Mouse (Mus musculus): ENCODE results near the gene Gm17622. TPM values are rescaled to one million over a fixed set of nuclear protein-coding genes. Genes with fewer than 3 reads are reported as not detected.

Gm17622 gene
- polyA plus RNA-seq, 1 experiment from 2014 or later = not detected

GRCm38 (mm10) chr13:96511893-96512292 lies 21.4 kb downstream of the Gm17622 start:
- Histone ChIP-seq H3K4me3 (no peak overlapping the region), H3K27ac (replicated peaks) (no peak overlapping the region), H3K4me2 (no peak overlapping the region), H3K36me3 (no peaks in the 10 kb centered on the region), H3K27me3 (no peaks in the 10 kb centered on the region), H3K9me3 (no peaks in the 10 kb centered on the region), H3K4me1 (replicated peaks) (0 out of 2 replicates have a peak, but pooled peaks cover 3% of the 10 kb centered on the region), H3K9ac (no peak overlapping the region)
- 76% methylated on average over 5 of the region's 5 CpGs for WGBS
- no peak for ATAC-seq (ENCODE audit: low read depth)

GRCm38 (mm10) chr13:96514154-96514942 lies 23.8 kb downstream of the Gm17622 start:
- no peaks in the 10 kb centered on the region for H3K9me3 ChIP-seq
- no peaks in the 10 kb centered on the region for H3K36me3 ChIP-seq
- no peak overlapping the region for H3K9ac ChIP-seq
- H3K27me3 ChIP-seq = no peaks in the 10 kb centered on the region
- no peak for ATAC-seq (ENCODE audit: low read depth)
- no peak overlapping the region for H3K4me2 ChIP-seq
- 86% methylated on average over 5 of the region's 5 CpGs for WGBS
- no peak overlapping the region for H3K27ac ChIP-seq (replicated peaks)
- 0 out of 2 replicates have a peak, but pooled peaks cover 3% of the 10 kb centered on the region for H3K4me1 ChIP-seq (replicated peaks)
- no peak overlapping the region for H3K4me3 ChIP-seq

- no peaks in the 10 kb centered on the region for H3K9me3 ChIP-seq
- H3K36me3 ChIP-seq = no peaks in the 10 kb centered on the region
- H3K27me3 ChIP-seq = no peaks in the 10 kb centered on the region
- H3K4me2 ChIP-seq = no peak overlapping the region
- H3K27ac ChIP-seq (replicated peaks) = no peak overlapping the region
- ATAC-seq (ENCODE audit: low read depth) = no peak
- 94% methylated on average over 9 of the region's 9 CpGs for WGBS
- H3K9ac ChIP-seq = no peak overlapping the region
- no peak overlapping the region for H3K4me3 ChIP-seq
- H3K4me1 ChIP-seq (replicated peaks) = 0 out of 2 replicates have a peak, but pooled peaks cover 3% of the 10 kb centered on the region
Observed at GRCm38 (mm10) chr13:96516249-96516648, 25.7 kb downstream of the Gm17622 start.

GRCm38 (mm10) chr13:96517335-96517734 lies 26.8 kb downstream of the Gm17622 start:
- H3K4me2 ChIP-seq = no peak overlapping the region
- H3K36me3 ChIP-seq = no peaks in the 10 kb centered on the region
- 98% methylated on average over 2 of the region's 2 CpGs for WGBS
- no peak overlapping the region for H3K4me3 ChIP-seq
- H3K9ac ChIP-seq = no peak overlapping the region
- no peak overlapping the region for H3K27ac ChIP-seq (replicated peaks)
- no peaks in the 10 kb centered on the region for H3K27me3 ChIP-seq
- no peak for ATAC-seq (ENCODE audit: low read depth)
- H3K9me3 ChIP-seq = no peaks in the 10 kb centered on the region
- no peaks in the 10 kb centered on the region for H3K4me1 ChIP-seq (replicated peaks)

- H3K4me1 ChIP-seq (replicated peaks) = no peaks in the 10 kb centered on the region
- no peak overlapping the region for H3K4me3 ChIP-seq
- no peak overlapping the region for H3K9ac ChIP-seq
- no peak for ATAC-seq (ENCODE audit: low read depth)
- H3K36me3 ChIP-seq = no peaks in the 10 kb centered on the region
- H3K9me3 ChIP-seq = no peaks in the 10 kb centered on the region
- 92% methylated on average over 3 of the region's 3 CpGs for WGBS
- no peak overlapping the region for H3K27ac ChIP-seq (replicated peaks)
- H3K27me3 ChIP-seq = no peaks in the 10 kb centered on the region
- H3K4me2 ChIP-seq = no peak overlapping the region
Observed at GRCm38 (mm10) chr13:96521294-96521693, 30.8 kb downstream of the Gm17622 start.

GRCm38 (mm10) chr13:96527022-96527421 lies 36.5 kb downstream of the Gm17622 start:
- Histone ChIP-seq H3K9me3 (no peaks in the 10 kb centered on the region), H3K27me3 (no peaks in the 10 kb centered on the region), H3K27ac (replicated peaks) (no peak overlapping the region), H3K4me2 (no peak overlapping the region), H3K36me3 (no peaks in the 10 kb centered on the region), H3K4me3 (no peak overlapping the region), H3K4me1 (replicated peaks) (no peaks in the 10 kb centered on the region), H3K9ac (no peak overlapping the region)
- no peak for ATAC-seq (ENCODE audit: low read depth)
- WGBS = 95% methylated on average over 3 of the region's 3 CpGs

- 87% methylated on average over 11 of the region's 11 CpGs for WGBS
Observed at GRCm38 (mm10) chr13:96527856-96528255, 37.3 kb downstream of the Gm17622 start.

GRCm38 (mm10) chr13:96528776-96529175 lies 38.2 kb downstream of the Gm17622 start:
- H3K4me3 ChIP-seq = no peak overlapping the region
- H3K27ac ChIP-seq (replicated peaks) = no peak overlapping the region
- H3K27me3 ChIP-seq = no peaks in the 10 kb centered on the region
- H3K4me2 ChIP-seq = no peak overlapping the region
- 94% methylated on average over 3 of the region's 3 CpGs for WGBS
- H3K9ac ChIP-seq = no peak overlapping the region
- no peaks in the 10 kb centered on the region for H3K36me3 ChIP-seq
- no peaks in the 10 kb centered on the region for H3K9me3 ChIP-seq
- ATAC-seq (ENCODE audit: low read depth) = no peak
- H3K4me1 ChIP-seq (replicated peaks) = no peaks in the 10 kb centered on the region

More at GRCm38 (mm10) chr13:96527856-96528255, 37.3 kb downstream of the Gm17622 start:
- H3K4me3 ChIP-seq = no peak overlapping the region
- H3K27ac ChIP-seq (replicated peaks) = no peak overlapping the region
- H3K27me3 ChIP-seq = no peaks in the 10 kb centered on the region
- H3K36me3 ChIP-seq = no peaks in the 10 kb centered on the region
- no peaks in the 10 kb centered on the region for H3K4me1 ChIP-seq (replicated peaks)
- no peak for ATAC-seq (ENCODE audit: low read depth)
- H3K9ac ChIP-seq = no peak overlapping the region
- no peak overlapping the region for H3K4me2 ChIP-seq
- H3K9me3 ChIP-seq = no peaks in the 10 kb centered on the region

GRCm38 (mm10) chr13:96529542-96529941 lies 39.0 kb downstream of the Gm17622 start:
- H3K27ac ChIP-seq (replicated peaks) = no peak overlapping the region
- no peaks in the 10 kb centered on the region for H3K36me3 ChIP-seq
- no peak overlapping the region for H3K4me2 ChIP-seq
- H3K4me1 ChIP-seq (replicated peaks) = no peaks in the 10 kb centered on the region
- H3K27me3 ChIP-seq = no peaks in the 10 kb centered on the region
- H3K9me3 ChIP-seq = no peaks in the 10 kb centered on the region
- H3K4me3 ChIP-seq = no peak overlapping the region
- H3K9ac ChIP-seq = no peak overlapping the region
- ATAC-seq (ENCODE audit: low read depth) = no peak
- 97% methylated on average over 3 of the region's 3 CpGs for WGBS

- Histone ChIP-seq H3K27ac (replicated peaks) (no peak overlapping the region), H3K27me3 (no peaks in the 10 kb centered on the region), H3K36me3 (no peaks in the 10 kb centered on the region), H3K9me3 (no peaks in the 10 kb centered on the region), H3K4me2 (no peak overlapping the region), H3K4me1 (replicated peaks) (no peaks in the 10 kb centered on the region), H3K4me3 (no peak overlapping the region), H3K9ac (no peak overlapping the region)
- 93% methylated on average over 9 of the region's 9 CpGs for WGBS
- no peak for ATAC-seq (ENCODE audit: low read depth)
Observed at GRCm38 (mm10) chr13:96530064-96530463, 39.5 kb downstream of the Gm17622 start.

GRCm38 (mm10) chr13:96532176-96532575 lies 41.6 kb downstream of the Gm17622 start:
- Histone ChIP-seq H3K4me3 (no peak overlapping the region), H3K27ac (replicated peaks) (no peak overlapping the region), H3K36me3 (no peaks in the 10 kb centered on the region), H3K4me2 (no peak overlapping the region), H3K27me3 (no peaks in the 10 kb centered on the region), H3K9ac (no peak overlapping the region), H3K9me3 (no peaks in the 10 kb centered on the region), H3K4me1 (replicated peaks) (no peaks in the 10 kb centered on the region)
- whole genome bisulfite sequencing = 87% methylated on average over 6 of the region's 6 CpGs
- no peak for ATAC-seq (ENCODE audit: low read depth)

GRCm38 (mm10) chr13:96533742-96534141 lies 43.2 kb downstream of the Gm17622 start:
- WGBS = 64% methylated on average over 2 of the region's 2 CpGs

More at GRCm38 (mm10) chr13:96533742-96534141, 43.2 kb downstream of the Gm17622 start:
- no peak for ATAC-seq (ENCODE audit: low read depth)
- Histone ChIP-seq H3K4me2 (no peak overlapping the region), H3K9ac (no peak overlapping the region), H3K4me1 (replicated peaks) (no peaks in the 10 kb centered on the region), H3K4me3 (no peak overlapping the region), H3K27ac (replicated peaks) (no peak overlapping the region), H3K36me3 (no peaks in the 10 kb centered on the region), H3K9me3 (no peaks in the 10 kb centered on the region), H3K27me3 (no peaks in the 10 kb centered on the region)
